Mouse (Mus musculus): ENCODE results near the gene Dhx36. TPM values are rescaled to one million over a fixed set of nuclear protein-coding genes. Genes with fewer than 3 reads are reported as not detected.

Dhx36 gene
- total RNA-seq, 1 experiment from 2014 or later: 60.5 TPM

DNA sequence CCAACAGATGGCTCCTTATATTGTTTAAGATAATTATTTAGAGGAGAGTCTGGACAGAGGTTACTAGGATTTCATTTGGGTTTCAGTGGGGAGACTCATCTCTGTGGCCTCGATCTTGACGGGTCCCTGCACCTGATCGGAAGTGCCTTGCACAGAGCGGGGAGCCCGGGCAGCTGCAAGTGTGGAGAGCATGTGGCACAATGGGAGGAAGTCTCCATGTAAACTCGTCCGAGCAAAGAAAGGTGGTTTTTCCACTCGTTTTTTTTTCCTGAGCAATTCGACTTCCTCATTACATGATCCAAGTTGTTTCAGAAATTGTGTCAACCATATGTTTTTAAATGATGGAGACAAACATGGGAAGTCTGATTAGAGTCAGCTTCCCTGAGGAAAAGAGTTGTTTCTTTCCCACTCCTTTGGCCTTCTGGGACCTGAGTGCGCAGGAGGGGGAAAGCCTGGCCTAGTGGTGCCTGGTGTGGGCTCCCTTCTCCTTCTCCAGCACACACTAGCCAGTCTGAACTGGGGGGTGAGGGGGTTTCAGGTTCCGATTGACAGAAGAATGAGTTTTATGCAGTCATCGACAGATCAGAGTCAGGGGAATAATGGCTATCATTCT lies 63.1 kb downstream of the Dhx36 start:
- ATAC-seq (replicated peaks in 1 of 2; ENCODE audit: insufficient read depth in 1 of 2, low FRiP score in 2 of 2, low TSS enrichment in 1 of 2, low read depth in 1 of 2, poor library complexity in 2 of 2, severe bottlenecking in 2 of 2): no peak

DNA sequence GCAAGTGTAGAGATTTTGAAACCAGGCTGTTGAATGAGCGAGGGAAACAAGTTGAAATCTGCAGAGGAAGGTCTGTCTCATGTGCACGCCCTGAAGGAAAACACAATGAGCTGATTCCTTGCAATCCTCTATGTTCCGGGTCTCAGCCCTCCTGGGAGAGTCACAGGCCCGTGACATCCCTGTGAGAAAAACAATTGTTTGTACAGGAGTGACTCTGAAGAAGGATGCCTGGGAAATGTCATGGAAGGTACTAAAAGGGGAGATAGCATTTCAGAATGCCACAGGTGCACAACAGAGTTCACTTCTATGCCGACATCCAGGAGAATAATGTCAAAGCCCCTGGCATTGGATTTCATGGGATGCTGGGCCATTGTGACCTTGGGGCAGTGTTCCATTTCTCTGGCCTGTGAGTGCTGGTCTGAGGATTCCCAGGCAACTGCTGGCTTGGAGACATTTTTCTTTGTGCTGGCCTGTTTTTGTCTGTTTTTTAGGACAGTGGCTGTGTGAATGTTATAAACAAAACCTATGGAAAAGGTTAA lies 66.3 kb downstream of the Dhx36 start:
- ATAC-seq (replicated peaks in 1 of 2; ENCODE audit: insufficient read depth in 1 of 2, low FRiP score in 2 of 2, low TSS enrichment in 1 of 2, low read depth in 1 of 2, poor library complexity in 2 of 2, severe bottlenecking in 2 of 2): no peak

DNA sequence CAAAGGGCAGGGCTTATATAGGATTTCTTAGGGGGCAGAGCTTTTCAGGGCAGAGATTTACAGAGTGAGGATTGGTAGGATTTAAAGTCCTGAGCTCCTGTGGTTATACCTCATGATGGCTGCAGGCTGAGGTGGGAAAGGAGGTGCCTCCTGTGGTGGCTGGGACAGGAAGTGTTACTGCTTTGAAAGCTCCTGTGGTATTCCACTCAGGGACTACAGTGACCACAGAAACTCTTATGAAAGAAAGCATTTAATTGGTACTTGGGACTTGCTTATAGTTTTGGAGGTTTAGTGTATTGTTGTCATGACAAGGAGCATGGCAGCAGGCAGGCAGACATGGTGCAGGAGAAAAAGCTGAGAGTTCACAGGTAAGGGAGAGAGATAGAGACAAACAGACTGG lies 70.9 kb downstream of the Dhx36 start:
- ATAC-seq (replicated peaks in 1 of 2; ENCODE audit: insufficient read depth in 1 of 2, low FRiP score in 2 of 2, low TSS enrichment in 1 of 2, low read depth in 1 of 2, poor library complexity in 2 of 2, severe bottlenecking in 2 of 2): peak; percentile 92 to 93

DNA sequence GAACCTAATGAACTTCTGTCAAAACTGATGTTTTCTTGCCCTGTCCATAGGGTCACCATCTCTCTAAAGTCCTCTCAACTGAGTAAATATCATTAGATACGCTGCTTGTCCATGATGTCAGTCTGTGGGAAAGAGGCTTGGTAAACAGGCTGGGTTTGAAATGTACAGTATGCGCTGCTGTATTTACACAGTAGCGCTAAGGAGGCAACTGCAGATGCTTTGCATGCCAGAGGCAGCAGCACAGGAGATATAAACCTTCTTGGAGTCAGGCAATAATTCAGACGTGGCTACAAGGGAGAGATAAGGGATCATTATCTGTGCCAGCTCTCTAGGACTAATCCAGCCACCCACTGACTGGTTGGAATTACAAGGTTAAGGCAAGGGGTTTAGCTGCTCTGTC lies 73.1 kb downstream of the Dhx36 start:
- ATAC-seq (replicated peaks in 1 of 2; ENCODE audit: insufficient read depth in 1 of 2, low FRiP score in 2 of 2, low TSS enrichment in 1 of 2, low read depth in 1 of 2, poor library complexity in 2 of 2, severe bottlenecking in 2 of 2): no peak

- no peak for ATAC-seq (replicated peaks in 1 of 2; ENCODE audit: insufficient read depth in 1 of 2, low FRiP score in 2 of 2, low TSS enrichment in 1 of 2, low read depth in 1 of 2, poor library complexity in 2 of 2, severe bottlenecking in 2 of 2)
Observed at GRCm38 (mm10) chr3:62418387-62419138, 88.2 kb downstream of the Dhx36 start.

Other genes starting within 250 kb of the Dhx36 start
- 0.06 TPM in 1 of 2 replicates, not detected in the other for gene Arhgef26, start 168.7 kb downstream of the Dhx36 start, total RNA-seq (2017)
- not detected in 2 replicates for gene Gpr149, start 98.1 kb upstream of the Dhx36 start, total RNA-seq (2017)